Mouse (Mus musculus) C2C12 (cell line): ENCODE measurements around the gene Unc13d. TPM values are rescaled to one million over a fixed set of nuclear protein-coding genes. Genes with fewer than 3 reads are reported as not detected.

ENCODE experiments used
- H3K27me3 ChIP-seq: one replicate; pipeline ENCODE4 v1.6.1; 2011; ENCODE audit not compliant: control insufficient read depth, insufficient read depth, insufficient read length
- H3K36me3 ChIP-seq: one replicate; pipeline ENCODE4 v1.6.1; 2011; ENCODE audit not compliant: control insufficient read depth, insufficient read depth
- H3K4me3 ChIP-seq: one replicate; pipeline ENCODE4 v1.5.1; 2011; ENCODE audit warnings: mild to moderate bottlenecking, control low read depth; ENCODE audit not compliant: poor library complexity, insufficient read depth, severe bottlenecking
- H3K79me2 ChIP-seq: one replicate; pipeline ENCODE4 v1.6.1; 2011; ENCODE audit not compliant: control insufficient read depth, insufficient read depth
- H3K79me3 ChIP-seq: one replicate; pipeline ENCODE4 v1.6.1; 2011; ENCODE audit warnings: low read depth, control low read depth
- H3ac ChIP-seq: one replicate; pipeline ENCODE3; 2011; ENCODE audit warnings: low read depth; ENCODE audit not compliant: control insufficient read depth, insufficient read length
- CEBPB ChIP-seq: IDR thresholded peaks from one replicate; pipeline ENCODE4 v1.6.1; 2011; ENCODE audit warnings: low read depth, mild to moderate bottlenecking, control low read depth, moderate library complexity
- CTCF ChIP-seq: IDR thresholded peaks from one replicate; pipeline ENCODE4 v1.5.1; 2011; ENCODE audit not compliant: control insufficient read depth, insufficient read depth, insufficient read length
- FOSL1 ChIP-seq: IDR thresholded peaks from one replicate; pipeline ENCODE4 v1.8.0; 2011; ENCODE audit warnings: mild to moderate bottlenecking, low read length; ENCODE audit not compliant: poor library complexity, insufficient read depth, severe bottlenecking
- MAX ChIP-seq: IDR thresholded peaks from one replicate; pipeline ENCODE4 v1.6.1; 2011; ENCODE audit warnings: mild to moderate bottlenecking, control low read depth
- MYOD1 ChIP-seq: IDR thresholded peaks from one replicate; pipeline ENCODE4 v1.6.1; 2011; ENCODE audit warnings: low read depth; ENCODE audit not compliant: control insufficient read depth, insufficient read length
- MYOG ChIP-seq: IDR thresholded peaks from one replicate; pipeline ENCODE4 v1.6.1; 2011; ENCODE audit not compliant: control insufficient read depth, insufficient read length; ENCODE audit errors: extremely low read depth
- USF1 ChIP-seq: IDR thresholded peaks from one replicate; pipeline ENCODE4 v1.6.1; 2011; ENCODE audit warnings: low read depth, mild to moderate bottlenecking, control low read depth, moderate library complexity
- polyA plus RNA-seq: library from polyadenylated mRNA; unstranded; fragments of >200 nt; fragmentation: generic; extraction: Trizol; gene quantifications from one replicate; pipeline ENCODE4 v1.2.1, GENCODE M21; 2012; ENCODE audit warnings: missing spikeins

The Unc13d gene
- polyA plus RNA-seq, 1 experiment = 0.43 TPM

GRCm38 (mm10) chr11:116074436-116074991 lies 3.2 kb downstream of the Unc13d start:
- no peaks in the 10 kb centered on the region for H3K27me3 ChIP-seq
- no peak overlapping the region for H3ac ChIP-seq
- TF ChIP-seq MYOG (no peak), CTCF (no peak), MAX (no peak), FOSL1 (no peak), CEBPB (no peak), USF1 (no peak), MYOD1 (no peak)
- H3K36me3 ChIP-seq = peaks cover 9% of the 10 kb centered on the region
- H3K79me2 ChIP-seq = no peaks in the 10 kb centered on the region
- no peak overlapping the region for H3K4me3 ChIP-seq
- no peaks in the 10 kb centered on the region for H3K79me3 ChIP-seq

- Histone ChIP-seq H3K79me3 (no peaks in the 10 kb centered on the region), H3K27me3 (no peaks in the 10 kb centered on the region), H3K79me2 (no peaks in the 10 kb centered on the region), H3ac (no peak overlapping the region), H3K4me3 (no peak overlapping the region), H3K36me3 (no peaks in the 10 kb centered on the region)
- no peak for TF ChIP-seq MYOD1
- TF ChIP-seq MAX = no peak
- no peak for TF ChIP-seq MYOG
- no peak for TF ChIP-seq CTCF
- no peak for TF ChIP-seq FOSL1
- no peak for TF ChIP-seq USF1
- TF ChIP-seq CEBPB = no peak
Measured at GRCm38 (mm10) chr11:116072608-116073007, 5.2 kb downstream of the Unc13d start.

- H3ac ChIP-seq = no peak overlapping the region
- no peaks in the 10 kb centered on the region for H3K27me3 ChIP-seq
- no peaks in the 10 kb centered on the region for H3K79me3 ChIP-seq
- H3K36me3 ChIP-seq = no peaks in the 10 kb centered on the region
- no peak overlapping the region for H3K4me3 ChIP-seq
- no peaks in the 10 kb centered on the region for H3K79me2 ChIP-seq
- TF ChIP-seq MAX (no peak), CTCF (peak; percentile 13)
Measured at GRCm38 (mm10) chr11:116071510-116071909, 6.3 kb downstream of the Unc13d start.

GRCm38 (mm10) chr11:116065345-116065744 lies 12.4 kb downstream of the Unc13d start:
- no peak for TF ChIP-seq MYOG
- TF ChIP-seq MAX = no peak
- TF ChIP-seq MYOD1 = no peak
- TF ChIP-seq CTCF = no peak
- no peak for TF ChIP-seq CEBPB
- no peak for TF ChIP-seq FOSL1
- no peak for TF ChIP-seq USF1
- H3ac ChIP-seq = no peak overlapping the region
- H3K79me3 ChIP-seq = no peaks in the 10 kb centered on the region
- H3K36me3 ChIP-seq = peaks cover 6% of the 10 kb centered on the region
- H3K4me3 ChIP-seq = no peak overlapping the region
- H3K27me3 ChIP-seq = no peaks in the 10 kb centered on the region
- H3K79me2 ChIP-seq = no peaks in the 10 kb centered on the region

- peaks cover 13% of the 10 kb centered on the region for H3K36me3 ChIP-seq
- no peak for TF ChIP-seq MYOG
- TF ChIP-seq CEBPB = no peak
- no peak for TF ChIP-seq USF1
- no peak for TF ChIP-seq FOSL1
- no peak for TF ChIP-seq CTCF
- TF ChIP-seq MYOD1 = no peak
- TF ChIP-seq MAX = no peak
- no peak overlapping the region for H3K4me3 ChIP-seq
- no peaks in the 10 kb centered on the region for H3K27me3 ChIP-seq
- H3ac ChIP-seq = no peak overlapping the region
- H3K79me3 ChIP-seq = no peaks in the 10 kb centered on the region
- H3K79me2 ChIP-seq = no peaks in the 10 kb centered on the region
Measured at GRCm38 (mm10) chr11:116064187-116064867, 13.4 kb downstream of the Unc13d start.

GRCm38 (mm10) chr11:116063562-116063961 lies 14.2 kb downstream of the Unc13d start:
- Histone ChIP-seq H3K4me3 (no peak overlapping the region), H3K79me3 (no peaks in the 10 kb centered on the region), H3K79me2 (no peaks in the 10 kb centered on the region), H3K36me3 (peaks cover 20% of the 10 kb centered on the region), H3ac (no peak overlapping the region), H3K27me3 (no peaks in the 10 kb centered on the region)
- no peak for TF ChIP-seq CTCF
- TF ChIP-seq MYOG = no peak
- TF ChIP-seq CEBPB = no peak
- no peak for TF ChIP-seq FOSL1
- no peak for TF ChIP-seq MYOD1
- no peak for TF ChIP-seq USF1
- no peak for TF ChIP-seq MAX
